Mouse (Mus musculus): ENCODE data around the gene Fosl2. TPM values are rescaled to one million over a fixed set of nuclear protein-coding genes. Genes with fewer than 3 reads are reported as not detected.
"Not testable (repeated sequence)": the region's sequence is repeated elsewhere in the genome, so short reads cannot be mapped to it uniquely, and the experiment has no call there.

Fosl2 gene
- total RNA-seq, 2 experiments from 2014 or later: 49.1 to 96.8 TPM

- Histone ChIP-seq H3K4me3 (no peak overlapping the region), H3K27ac (no peak overlapping the region)
- DNase-seq (ENCODE audit: extremely low spot score in 1 of 2, low spot score in 2 of 2): no peak
- intact Hi-C loops (cut with DNase I): no loop called here
- no peak for TF ChIP-seq CTCF (IDR thresholded peaks at IDR 0.05)
Measured at GRCm38 (mm10) chr5:32153791-32154490, 18.3 kb downstream of the Fosl2 start.

GRCm38 (mm10) chr5:32154931-32155688 lies 19.5 kb downstream of the Fosl2 start:
- TF ChIP-seq CTCF (IDR thresholded peaks at IDR 0.05): no peak
- no peak overlapping the region for H3K4me3 ChIP-seq
- DNase-seq (ENCODE audit: extremely low spot score in 1 of 2, low spot score in 2 of 2): no peak
- H3K27ac ChIP-seq: no peak overlapping the region
- intact Hi-C loops (cut with DNase I): no loop called here

- TF ChIP-seq CTCF (IDR thresholded peaks at IDR 0.05): no peak
- H3K4me3 ChIP-seq: no peak overlapping the region
- no peak for DNase-seq (ENCODE audit: extremely low spot score in 1 of 2, low spot score in 2 of 2)
- intact Hi-C loops (cut with DNase I): no loop called here
- no peak overlapping the region for H3K27ac ChIP-seq
Measured at GRCm38 (mm10) chr5:32155927-32156326, 20.3 kb downstream of the Fosl2 start.

DNA sequence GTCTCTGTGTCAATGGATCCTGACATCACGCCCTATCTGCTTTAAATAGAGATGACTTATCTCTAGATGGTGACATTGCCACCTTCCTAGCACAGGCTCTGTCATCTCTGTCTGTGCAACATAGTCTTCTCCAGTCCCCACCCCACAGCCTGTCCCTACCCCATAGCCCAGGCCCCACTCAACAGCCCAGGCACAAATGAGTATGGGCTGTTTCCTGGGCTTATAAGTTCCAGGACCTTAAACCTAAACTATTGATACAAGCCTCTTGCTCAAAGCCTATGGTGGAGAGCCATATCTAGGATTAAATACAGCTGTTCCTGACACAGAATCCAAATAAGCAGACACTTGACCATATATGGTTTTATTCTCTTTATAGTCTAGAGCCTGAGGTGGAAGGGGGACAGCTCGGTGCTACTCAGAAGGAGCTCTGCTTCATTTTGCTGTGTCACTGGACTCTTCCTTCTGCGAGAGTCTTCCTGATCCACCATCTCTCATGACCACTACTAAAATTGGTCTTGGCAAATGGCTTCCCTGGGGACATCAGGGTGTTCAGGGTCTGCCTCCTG lies 28.0 kb downstream of the Fosl2 start:
- no peak for TF ChIP-seq CTCF (IDR thresholded peaks at IDR 0.05)
- DNase-seq (ENCODE audit: extremely low spot score in 1 of 2, low spot score in 2 of 2): no peak
- Histone ChIP-seq H3K27ac (no peak overlapping the region), H3K4me3 (no peak overlapping the region)
- intact Hi-C loops (cut with DNase I): no loop called here

DNA sequence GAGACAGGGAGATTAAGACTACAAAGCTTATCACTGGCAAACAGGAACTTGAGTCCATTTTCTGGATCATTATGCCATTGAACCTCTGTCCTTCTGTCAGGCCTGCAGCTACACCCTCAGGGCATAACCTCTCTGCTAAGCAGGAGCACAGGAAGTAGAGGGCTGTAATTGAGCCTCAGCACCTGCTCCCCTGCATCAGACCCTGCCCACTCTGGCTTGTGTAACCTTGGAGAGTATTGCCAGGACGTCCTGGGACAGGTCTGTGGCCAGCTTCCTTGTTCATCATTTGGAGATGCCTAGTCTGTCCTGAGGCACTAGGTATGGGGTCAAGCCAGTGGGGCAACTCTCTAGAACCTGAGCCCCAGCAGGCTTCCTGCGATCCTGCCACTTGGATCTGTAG lies 36.6 kb downstream of the Fosl2 start:
- intact Hi-C loops (cut with DNase I): no loop called here
- Histone ChIP-seq H3K4me3 (no peak overlapping the region), H3K27ac (no peak overlapping the region)
- no peak for DNase-seq (ENCODE audit: extremely low spot score in 1 of 2, low spot score in 2 of 2)
- TF ChIP-seq CTCF (IDR thresholded peaks at IDR 0.05): no peak

DNA sequence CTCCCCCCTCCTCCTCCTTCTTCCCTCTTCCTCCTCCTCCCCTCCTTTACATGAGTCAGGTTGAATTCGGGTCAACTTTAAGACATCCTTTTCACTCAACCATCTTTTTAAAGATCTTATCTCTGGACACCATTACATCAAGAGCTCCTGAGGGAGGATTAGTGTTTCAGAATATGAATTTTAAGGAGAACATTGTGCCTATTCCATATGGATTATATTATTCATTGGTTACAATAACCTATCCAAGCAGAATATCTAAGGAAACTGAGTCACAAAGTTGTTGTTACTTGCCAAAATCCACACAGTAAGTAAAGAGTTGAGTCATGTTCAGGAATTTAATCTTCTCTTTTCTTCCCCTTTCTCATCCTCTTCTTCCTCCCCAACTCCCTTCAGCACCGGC lies 41.2 kb downstream of the Fosl2 start:
- H3K27ac ChIP-seq: no peak overlapping the region
- intact Hi-C loops (cut with DNase I): no loop called here
- TF ChIP-seq CTCF (IDR thresholded peaks at IDR 0.05): no peak
- DNase-seq (ENCODE audit: extremely low spot score in 1 of 2, low spot score in 2 of 2): no peak
- no peak overlapping the region for H3K4me3 ChIP-seq

DNA sequence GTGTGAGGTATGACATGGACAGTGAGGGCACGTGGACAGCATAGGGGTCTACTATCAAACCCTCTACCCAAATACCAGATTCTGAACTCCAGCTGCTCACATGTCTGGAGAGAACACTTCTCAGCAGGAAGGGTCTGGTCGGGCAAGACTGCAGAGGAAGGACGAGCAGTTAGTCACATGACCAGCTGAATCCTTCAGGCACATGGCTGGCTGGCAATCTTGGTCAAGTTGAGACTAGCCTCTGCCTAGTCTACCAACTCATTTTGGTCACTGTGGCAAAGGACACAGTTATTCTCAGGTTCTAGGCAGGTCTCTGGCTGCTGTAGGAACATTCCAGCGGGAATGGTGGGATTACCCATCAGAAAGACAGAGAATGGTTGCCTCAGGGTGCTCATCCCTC lies 42.1 kb downstream of the Fosl2 start:
- no peak for TF ChIP-seq CTCF (IDR thresholded peaks at IDR 0.05)
- Histone ChIP-seq H3K27ac (no peak overlapping the region), H3K4me3 (no peak overlapping the region)
- no peak for DNase-seq (ENCODE audit: extremely low spot score in 1 of 2, low spot score in 2 of 2)
- intact Hi-C loops (cut with DNase I): no loop called here

DNA sequence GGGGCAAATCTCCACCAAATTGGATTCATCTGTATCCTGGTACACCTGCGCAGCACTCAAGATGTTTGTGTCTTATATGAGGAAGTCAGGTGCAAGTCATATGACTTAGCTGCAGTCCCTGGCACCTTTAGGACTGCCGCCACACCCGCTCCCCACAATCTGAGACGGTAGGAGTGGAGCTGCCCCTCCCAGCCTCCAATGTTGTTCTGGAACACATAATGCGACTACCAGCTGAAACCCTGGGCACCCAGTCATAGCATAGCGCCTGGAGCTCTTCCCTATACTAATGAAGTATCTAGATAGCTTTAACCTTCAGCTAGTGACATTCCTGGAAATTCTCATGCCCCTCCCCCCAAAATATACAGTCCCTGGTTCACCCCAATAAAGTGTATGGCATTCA lies 43.1 kb downstream of the Fosl2 start:
- DNase-seq (ENCODE audit: extremely low spot score in 1 of 2, low spot score in 2 of 2); H3K27ac ChIP-seq; H3K4me3 ChIP-seq; intact Hi-C loops (cut with DNase I): not testable (repeated sequence)

GRCm38 (mm10) chr5:32182885-32183629 lies 47.5 kb downstream of the Fosl2 start:
- no peak for TF ChIP-seq CTCF (IDR thresholded peaks at IDR 0.05)
- Histone ChIP-seq H3K4me3 (no peak overlapping the region), H3K27ac (no peak overlapping the region)
- DNase-seq (ENCODE audit: extremely low spot score in 1 of 2, low spot score in 2 of 2): no peak
- intact Hi-C loops (cut with DNase I): no loop called here

DNA sequence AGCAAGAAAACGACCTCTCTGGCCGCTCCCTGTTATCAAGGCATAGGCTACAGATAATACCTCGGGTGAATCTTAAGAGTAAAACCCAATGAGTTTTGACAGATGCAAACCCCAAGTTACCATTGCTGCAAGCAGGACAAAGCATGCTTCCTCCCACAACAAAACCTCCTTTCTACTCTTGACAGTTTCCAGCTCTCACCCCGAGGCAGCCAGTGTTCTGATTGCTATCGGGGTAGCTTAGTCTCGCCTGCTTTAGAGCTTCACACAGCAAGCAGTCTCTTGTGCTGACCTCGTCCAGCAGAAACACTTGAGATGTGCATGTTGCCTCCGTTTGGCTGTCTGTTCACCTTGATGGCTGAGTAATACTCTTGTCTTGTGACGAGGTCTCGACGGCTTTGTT lies 52.1 kb downstream of the Fosl2 start:
- Histone ChIP-seq H3K4me3 (no peak overlapping the region), H3K27ac (no peak overlapping the region)
- intact Hi-C loops (cut with DNase I): no loop called here
- DNase-seq (ENCODE audit: extremely low spot score in 1 of 2, low spot score in 2 of 2): no peak
- no peak for TF ChIP-seq CTCF (IDR thresholded peaks at IDR 0.05)

- H3K4me3 ChIP-seq: no peak overlapping the region
- no peak for TF ChIP-seq CTCF (IDR thresholded peaks at IDR 0.05)
- intact Hi-C loops (cut with DNase I): loop anchor here (10.0 kb wide), 1 partner anchor 596 kb away; the partner anchor contains the start of gene Mrpl33
- no peak overlapping the region for H3K27ac ChIP-seq
- no peak for DNase-seq (ENCODE audit: extremely low spot score in 1 of 2, low spot score in 2 of 2)
Measured at GRCm38 (mm10) chr5:32191259-32191658, 55.7 kb downstream of the Fosl2 start.

Measured in left cerebral cortex, adult 2 months (tissue).